Mouse (Mus musculus): ENCODE measurements at regions not wholly inside any gene's neighbourhood (a gene's known extent, or its start where the extent isn't known, plus 50 kb on each side); places are given as distances from the start of the nearest gene placed in this dataset.

DNA sequence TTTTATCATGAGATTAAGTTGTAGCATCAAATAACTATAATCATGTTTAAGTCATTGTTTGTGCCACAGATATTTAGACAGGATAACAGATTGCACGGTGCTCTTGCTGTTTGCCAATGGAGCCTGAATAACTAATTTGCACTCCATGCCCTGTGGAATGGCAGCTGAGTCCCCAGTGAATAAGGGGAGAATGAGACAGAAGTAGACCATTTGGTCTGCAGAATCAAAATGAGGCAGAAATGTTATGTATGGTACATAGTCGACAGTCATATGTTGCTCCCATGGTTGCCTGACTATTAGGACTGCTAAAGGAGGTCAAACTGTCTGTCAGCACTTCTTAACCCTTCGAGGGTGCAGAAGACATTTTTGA, 152.9 kb upstream of the Prr30 start:
- Histone ChIP-seq H3K9me3 (ENCODE audit: control insufficient read depth, low read length) (no peaks in the 10 kb centered on the region), H3K27ac (ENCODE audit: low read depth, low read length) (no peak overlapping the region), H3K27me3 (ENCODE audit: control insufficient read depth, insufficient read depth, low read length) (no peaks in the 10 kb centered on the region), H3K4me2 (ENCODE audit: low read depth) (no peak overlapping the region), H3K36me3 (ENCODE audit: control insufficient read depth, insufficient read depth, low read length) (no peaks in the 10 kb centered on the region), H3K4me1 (ENCODE audit: control insufficient read depth, insufficient read depth, low read length) (peaks cover 6% of the 10 kb centered on the region), H3K9ac (ENCODE audit: low read length) (no peak overlapping the region), H3K4me3 (ENCODE audit: low read depth, low read length) (no peak overlapping the region)
- peak; percentile 64; the same call in 1 of the 2 replicates for ATAC-seq (ENCODE audit: insufficient read depth, low FRiP score, low TSS enrichment)
- WGBS, result 28% methylated on average over 3 of the region's 3 CpGs
- no peak for DNase-seq (ENCODE audit: low spot score)

GRCm38 (mm10) chr14:101352046-101353008, 152.2 kb upstream of the Prr30 start:
- DNase-seq (ENCODE audit: low spot score) (peak; percentile 71), ATAC-seq (ENCODE audit: insufficient read depth, low FRiP score, low TSS enrichment) (peak; percentile 89)
- H3K9me3 ChIP-seq (ENCODE audit: control insufficient read depth, low read length), result no peaks in the 10 kb centered on the region
- no peaks in the 10 kb centered on the region for H3K27me3 ChIP-seq (ENCODE audit: control insufficient read depth, insufficient read depth, low read length)
- no peak overlapping the region for H3K4me3 ChIP-seq (ENCODE audit: low read depth, low read length)
- peaks cover 6% of the 10 kb centered on the region for H3K4me1 ChIP-seq (ENCODE audit: control insufficient read depth, insufficient read depth, low read length)
- no peak overlapping the region for H3K4me2 ChIP-seq (ENCODE audit: low read depth)
- H3K36me3 ChIP-seq (ENCODE audit: control insufficient read depth, insufficient read depth, low read length), result no peaks in the 10 kb centered on the region
- H3K27ac ChIP-seq (ENCODE audit: low read depth, low read length), result 0 out of 2 replicates have a peak overlapping the region, but pooled peaks have one; percentile 11
- H3K9ac ChIP-seq (ENCODE audit: low read length), result no peak overlapping the region
- 19% methylated on average over 6 of the region's 6 CpGs for WGBS

DNA sequence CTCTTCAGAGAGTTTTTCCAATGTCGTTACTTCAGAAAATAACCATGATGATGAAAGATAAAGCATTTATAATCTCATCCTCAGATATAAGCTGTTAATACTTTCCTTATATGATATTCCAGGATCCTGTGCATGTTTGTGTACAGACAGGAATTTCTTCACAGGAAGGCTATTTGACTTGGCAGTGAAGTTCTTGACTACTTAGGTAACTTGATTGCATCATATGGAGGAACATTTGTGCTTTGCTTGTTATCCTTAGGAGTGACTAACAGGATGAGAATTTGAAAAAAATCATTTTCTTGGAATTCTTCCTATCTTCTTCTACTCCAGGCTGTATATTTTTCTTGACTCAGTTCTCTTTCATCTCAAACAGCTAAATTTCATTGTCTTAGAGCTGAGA, 140.2 kb upstream of the Prr30 start:
- Histone ChIP-seq H3K4me1 (ENCODE audit: control insufficient read depth, insufficient read depth, low read length) (no peaks in the 10 kb centered on the region), H3K9ac (ENCODE audit: low read length) (no peak overlapping the region), H3K4me3 (ENCODE audit: low read depth, low read length) (no peak overlapping the region), H3K36me3 (ENCODE audit: control insufficient read depth, insufficient read depth, low read length) (no peaks in the 10 kb centered on the region), H3K9me3 (ENCODE audit: control insufficient read depth, low read length) (no peaks in the 10 kb centered on the region), H3K27me3 (ENCODE audit: control insufficient read depth, insufficient read depth, low read length) (no peaks in the 10 kb centered on the region), H3K4me2 (ENCODE audit: low read depth) (no peak overlapping the region), H3K27ac (ENCODE audit: low read depth, low read length) (no peak overlapping the region)
- ATAC-seq (ENCODE audit: insufficient read depth, low FRiP score, low TSS enrichment), result no peak
- no peak for DNase-seq (ENCODE audit: low spot score)
- WGBS, result 100% methylated on average over 1 of the region's 1 CpGs

DNA sequence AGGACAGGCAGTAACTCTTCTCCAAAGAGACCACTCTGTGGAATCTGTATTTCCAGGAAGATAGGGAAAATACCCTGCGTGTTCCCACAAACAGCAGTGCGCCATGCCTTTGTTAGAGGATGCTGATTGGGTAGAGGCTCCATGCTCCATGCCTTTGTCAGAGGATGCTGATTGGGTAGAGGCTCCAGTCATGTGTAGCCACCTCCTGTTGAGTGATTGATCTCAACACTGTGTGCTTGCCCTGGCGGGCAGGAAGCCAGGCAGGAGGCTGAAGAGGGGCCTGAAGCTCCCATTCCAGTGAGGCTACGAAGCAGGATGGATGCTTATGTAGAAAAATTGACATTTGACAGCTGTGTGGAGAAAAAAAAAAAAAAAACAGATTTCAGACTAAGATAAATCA, 131.9 kb upstream of the Prr30 start:
- H3K4me1 ChIP-seq (ENCODE audit: control insufficient read depth, insufficient read depth, low read length), result no peaks in the 10 kb centered on the region
- no peak overlapping the region for H3K4me2 ChIP-seq (ENCODE audit: low read depth)
- no peaks in the 10 kb centered on the region for H3K36me3 ChIP-seq (ENCODE audit: control insufficient read depth, insufficient read depth, low read length)
- ATAC-seq (ENCODE audit: insufficient read depth, low FRiP score, low TSS enrichment) (no peak), DNase-seq (ENCODE audit: low spot score) (no peak)
- no peak overlapping the region for H3K27ac ChIP-seq (ENCODE audit: low read depth, low read length)
- H3K9me3 ChIP-seq (ENCODE audit: control insufficient read depth, low read length), result no peaks in the 10 kb centered on the region
- no peak overlapping the region for H3K9ac ChIP-seq (ENCODE audit: low read length)
- WGBS, result 69% methylated on average over 4 of the region's 4 CpGs
- no peaks in the 10 kb centered on the region for H3K27me3 ChIP-seq (ENCODE audit: control insufficient read depth, insufficient read depth, low read length)
- H3K4me3 ChIP-seq (ENCODE audit: low read depth, low read length), result no peak overlapping the region

GRCm38 (mm10) chr14:101327421-101327820, 127.3 kb upstream of the Prr30 start:
- H3K9me3 ChIP-seq (ENCODE audit: control insufficient read depth, low read length), result no peaks in the 10 kb centered on the region
- DNase-seq (ENCODE audit: low spot score) (peak; percentile 24), ATAC-seq (ENCODE audit: insufficient read depth, low FRiP score, low TSS enrichment) (peak; percentile 52; the same call in 1 of the 2 replicates)
- H3K27ac ChIP-seq (ENCODE audit: low read depth, low read length), result no peak overlapping the region
- H3K4me3 ChIP-seq (ENCODE audit: low read depth, low read length), result no peak overlapping the region
- 56% methylated on average over 6 of the region's 6 CpGs for WGBS
- H3K4me1 ChIP-seq (ENCODE audit: control insufficient read depth, insufficient read depth, low read length), result 0 out of 2 replicates have a peak, but pooled peaks cover 3% of the 10 kb centered on the region
- H3K36me3 ChIP-seq (ENCODE audit: control insufficient read depth, insufficient read depth, low read length), result no peaks in the 10 kb centered on the region
- H3K9ac ChIP-seq (ENCODE audit: low read length), result no peak overlapping the region
- H3K4me2 ChIP-seq (ENCODE audit: low read depth), result no peak overlapping the region
- no peaks in the 10 kb centered on the region for H3K27me3 ChIP-seq (ENCODE audit: control insufficient read depth, insufficient read depth, low read length)

GRCm38 (mm10) chr14:101326477-101326941, 126.4 kb upstream of the Prr30 start:
- Histone ChIP-seq H3K4me3 (ENCODE audit: low read depth, low read length) (no peak overlapping the region), H3K27ac (ENCODE audit: low read depth, low read length) (no peak overlapping the region), H3K27me3 (ENCODE audit: control insufficient read depth, insufficient read depth, low read length) (no peaks in the 10 kb centered on the region), H3K9me3 (ENCODE audit: control insufficient read depth, low read length) (no peaks in the 10 kb centered on the region), H3K36me3 (ENCODE audit: control insufficient read depth, insufficient read depth, low read length) (no peaks in the 10 kb centered on the region), H3K9ac (ENCODE audit: low read length) (no peak overlapping the region), H3K4me2 (ENCODE audit: low read depth) (no peak overlapping the region), H3K4me1 (ENCODE audit: control insufficient read depth, insufficient read depth, low read length) (0 out of 2 replicates have a peak, but pooled peaks cover 3% of the 10 kb centered on the region)
- ATAC-seq (ENCODE audit: insufficient read depth, low FRiP score, low TSS enrichment), result no peak
- 50% methylated on average over 12 of the region's 12 CpGs for WGBS
- DNase-seq (ENCODE audit: low spot score), result no peak

- Histone ChIP-seq H3K4me1 (ENCODE audit: control insufficient read depth, insufficient read depth, low read length) (0 out of 2 replicates have a peak, but pooled peaks cover 3% of the 10 kb centered on the region), H3K9me3 (ENCODE audit: control insufficient read depth, low read length) (no peaks in the 10 kb centered on the region), H3K27ac (ENCODE audit: low read depth, low read length) (no peak overlapping the region), H3K36me3 (ENCODE audit: control insufficient read depth, insufficient read depth, low read length) (no peaks in the 10 kb centered on the region), H3K9ac (ENCODE audit: low read length) (no peak overlapping the region), H3K4me2 (ENCODE audit: low read depth) (no peak overlapping the region), H3K27me3 (ENCODE audit: control insufficient read depth, insufficient read depth, low read length) (no peaks in the 10 kb centered on the region), H3K4me3 (ENCODE audit: low read depth, low read length) (no peak overlapping the region)
- DNase-seq (ENCODE audit: low spot score) (no peak), ATAC-seq (ENCODE audit: insufficient read depth, low FRiP score, low TSS enrichment) (no peak)
- WGBS, result 91% methylated on average over 6 of the region's 6 CpGs
Measured at GRCm38 (mm10) chr14:101323361-101323760, 123.2 kb upstream of the Prr30 start.

GRCm38 (mm10) chr14:101307920-101308319, 107.8 kb upstream of the Prr30 start:
- no peak overlapping the region for H3K4me2 ChIP-seq (ENCODE audit: low read depth)
- H3K27ac ChIP-seq (ENCODE audit: low read depth, low read length), result no peak overlapping the region
- DNase-seq (ENCODE audit: low spot score) (no peak), ATAC-seq (ENCODE audit: insufficient read depth, low FRiP score, low TSS enrichment) (no peak)
- no peaks in the 10 kb centered on the region for H3K9me3 ChIP-seq (ENCODE audit: control insufficient read depth, low read length)
- no peaks in the 10 kb centered on the region for H3K36me3 ChIP-seq (ENCODE audit: control insufficient read depth, insufficient read depth, low read length)
- H3K9ac ChIP-seq (ENCODE audit: low read length), result no peak overlapping the region
- H3K4me3 ChIP-seq (ENCODE audit: low read depth, low read length), result no peak overlapping the region
- H3K27me3 ChIP-seq (ENCODE audit: control insufficient read depth, insufficient read depth, low read length), result no peaks in the 10 kb centered on the region
- no peaks in the 10 kb centered on the region for H3K4me1 ChIP-seq (ENCODE audit: control insufficient read depth, insufficient read depth, low read length)

Measured in neural tube, embryonic 11.5 days (tissue).